Mouse (Mus musculus) lung, embryonic 14.5 days (tissue): ENCODE measurements around the gene Fgf9. TPM values are rescaled to one million over a fixed set of nuclear protein-coding genes. Genes with fewer than 3 reads are reported as not detected.

Experiments used
- ATAC-seq: fragments of 200-750 bp; cut with Nextera tagmentation; 2 replicates; pipeline ENCODE4 v1.8.0; 2017; ENCODE audit warnings: mild to moderate bottlenecking, moderate TSS enrichment, moderate library complexity; ENCODE audit not compliant: insufficient read depth
- DNase-seq: peaks from one replicate; pipeline ENCODE4 v3.0.0-alpha.2; 2015
- H3K27ac ChIP-seq: fragments of 300-500 bp; sonication (generic); 2 replicates; pipeline ENCODE4 v1.5.1; 2014; ENCODE audit warnings: low read depth, mild to moderate bottlenecking, moderate library complexity
- H3K27me3 ChIP-seq: fragments of 300-500 bp; sonication (generic); 2 replicates; pipeline ENCODE4 v1.6.1; 2014; ENCODE audit warnings: low read length, control low read depth; ENCODE audit not compliant: insufficient read depth
- H3K36me3 ChIP-seq: fragments of 300-500 bp; sonication (generic); 2 replicates; pipeline ENCODE4 v1.6.1; 2014; ENCODE audit warnings: control low read depth; ENCODE audit not compliant: insufficient read depth
- H3K4me1 ChIP-seq: fragments of 300-500 bp; sonication (generic); 2 replicates; pipeline ENCODE4 v1.6.1; 2014; ENCODE audit warnings: antibody characterized with exemption, control low read depth; ENCODE audit not compliant: insufficient read depth
- H3K4me2 ChIP-seq: fragments of 300-500 bp; sonication (generic); 2 replicates; pipeline ENCODE4 v1.6.1; 2014; ENCODE audit warnings: mild to moderate bottlenecking
- H3K4me3 ChIP-seq: fragments of 300-500 bp; sonication (generic); 2 replicates; pipeline ENCODE4 v1.5.1; 2014; ENCODE audit warnings: low read depth, low read length
- H3K9ac ChIP-seq: fragments of 300-500 bp; sonication (generic); 2 replicates; pipeline ENCODE4 v1.6.1; 2014
- H3K9me3 ChIP-seq: fragments of 300-500 bp; sonication (generic); 2 replicates; pipeline ENCODE4 v1.6.1; 2016; ENCODE audit warnings: low read depth, low read length, control low read depth
- CTCF ChIP-seq: IDR thresholded peaks from 2 replicates; pipeline ENCODE4 v1.5.1; 2016; ENCODE audit warnings: antibody characterized with exemption, low read depth
- WGBS: fragments of 180-500 bp; shearing (Covaris S2); extraction: QIAGEN DNeasy Blood & Tissue Kit; methylation state at CpG from one replicate; pipeline ENCODE4 v1.1.7; 2014; 5-methylcytosine and 5-hydroxymethylcytosine counted together
- polyA plus RNA-seq: library from polyadenylated mRNA; unstranded; fragments of >200 nt; fragmentation: Nextera tagmentation; extraction: Ambion mirVana; gene quantifications from 2 replicates; pipeline ENCODE4 v1.2.1, GENCODE M21; 2014

Gene Fgf9
- 7.8 and 9.1 TPM in 2 replicates for polyA plus RNA-seq

DNA sequence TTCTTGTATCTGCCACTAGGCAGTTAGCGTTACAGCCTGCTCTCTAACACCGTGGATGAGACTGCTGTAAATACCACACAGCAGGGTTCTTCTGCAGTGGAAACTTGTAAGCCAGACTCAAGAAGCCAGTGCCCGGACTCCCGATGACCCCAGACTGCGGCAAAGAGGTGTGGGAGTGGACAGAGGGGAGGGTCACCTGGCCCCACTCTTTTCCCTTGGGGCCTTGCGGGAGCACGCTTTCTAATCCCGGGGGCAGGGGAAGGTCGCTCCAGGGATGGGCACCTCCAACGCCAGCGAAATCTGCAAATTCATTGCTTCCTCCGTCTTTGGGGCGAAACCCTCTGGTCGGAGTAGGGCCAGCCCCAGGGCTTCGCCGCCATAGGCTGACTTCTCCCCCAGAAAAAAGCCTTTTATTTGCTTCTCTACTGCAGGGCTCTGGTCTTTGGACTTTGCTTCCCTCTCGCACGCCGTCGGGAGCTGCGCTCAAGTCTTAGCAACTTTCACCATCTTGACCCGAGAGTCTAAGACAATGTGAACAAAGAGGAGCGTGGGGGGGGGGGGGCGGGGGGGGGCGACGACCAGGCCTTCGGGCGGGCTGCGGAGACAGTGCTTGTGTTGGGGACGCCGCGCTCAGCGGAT lies at the start of gene Fgf9:
TSS of gene Fgf9 (plus strand) at position 67 of the 639 bp plus-strand sequence.
- H3K4me3 ChIP-seq: peak within 1 kb of the TSS; percentile 53
- no peaks in the 10 kb centered on the region for H3K4me1 ChIP-seq
- peak within 1 kb of the TSS; percentile 55 for H3K9ac ChIP-seq
- no peak within 1 kb of the TSS for H3K27ac ChIP-seq
- H3K9me3 ChIP-seq: no peaks in the 10 kb centered on the region
- H3K36me3 ChIP-seq: no peaks in the 10 kb centered on the region
- ATAC-seq (peak; percentile 30; the same call in 1 of the 2 replicates), DNase-seq (peak; percentile 35)
- no peak for TF ChIP-seq CTCF
- peak within 1 kb of the TSS; percentile 93 for H3K4me2 ChIP-seq
- WGBS: under 1% methylated on average over 33 of the region's 33 CpGs
- H3K27me3 ChIP-seq: peaks cover 73% of the 10 kb centered on the region

DNA sequence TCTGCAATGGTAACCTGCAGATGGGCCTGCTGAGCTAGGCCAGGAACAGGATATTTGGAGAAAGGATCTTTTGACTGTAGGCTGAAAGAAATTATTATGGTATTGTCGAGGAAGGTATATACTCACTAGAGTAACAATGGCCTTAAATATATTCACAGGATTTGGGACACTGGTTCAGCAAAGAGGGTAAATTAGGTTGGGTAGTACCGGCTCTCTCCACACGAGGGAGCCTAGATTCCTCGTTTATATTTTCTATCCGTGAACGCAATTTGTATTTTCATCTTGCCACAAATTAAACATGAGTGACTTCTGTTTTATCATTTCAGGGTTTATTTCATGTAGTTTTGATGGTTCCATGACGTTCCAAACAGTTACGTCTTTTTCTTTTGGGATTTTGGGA lies 35.8 kb upstream of the Fgf9 start:
- no peak overlapping the region for H3K27ac ChIP-seq
- H3K4me3 ChIP-seq: no peak overlapping the region
- H3K27me3 ChIP-seq: no peaks in the 10 kb centered on the region
- H3K9ac ChIP-seq: no peak overlapping the region
- no peak overlapping the region for H3K4me2 ChIP-seq
- peak; percentile 82 for TF ChIP-seq CTCF
- ATAC-seq: no peak
- H3K9me3 ChIP-seq: no peaks in the 10 kb centered on the region
- 8% methylated on average over 8 of the region's 8 CpGs for WGBS
- peak; percentile 87 for DNase-seq
- no peaks in the 10 kb centered on the region for H3K4me1 ChIP-seq
- H3K36me3 ChIP-seq: no peaks in the 10 kb centered on the region

DNA sequence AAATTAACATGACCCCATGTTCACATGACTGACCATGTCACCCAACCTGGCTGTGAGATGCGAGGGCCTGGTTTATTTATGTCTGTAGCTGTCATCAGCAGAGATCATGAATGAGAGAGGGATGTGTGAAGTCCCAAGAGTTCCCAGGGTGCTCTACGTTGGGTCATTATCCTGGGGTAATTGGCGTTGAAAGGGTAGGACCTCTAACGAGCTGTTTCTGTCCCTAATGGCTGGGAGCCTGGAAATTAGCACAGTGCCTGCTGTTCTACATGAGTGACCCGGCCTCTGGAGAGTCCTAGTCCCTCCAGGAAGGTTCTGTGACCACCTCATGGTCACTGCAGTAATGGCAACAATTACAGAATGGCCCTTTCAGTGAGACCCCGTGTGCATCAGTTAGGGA lies 34.2 kb upstream of the Fgf9 start:
- Histone ChIP-seq H3K4me1 (no peaks in the 10 kb centered on the region), H3K36me3 (no peaks in the 10 kb centered on the region), H3K4me2 (no peak overlapping the region), H3K27ac (no peak overlapping the region), H3K9me3 (no peaks in the 10 kb centered on the region), H3K27me3 (no peaks in the 10 kb centered on the region), H3K9ac (no peak overlapping the region), H3K4me3 (no peak overlapping the region)
- no peak for TF ChIP-seq CTCF
- DNase-seq (no peak), ATAC-seq (no peak)
- WGBS: 50% methylated on average over 6 of the region's 6 CpGs

DNA sequence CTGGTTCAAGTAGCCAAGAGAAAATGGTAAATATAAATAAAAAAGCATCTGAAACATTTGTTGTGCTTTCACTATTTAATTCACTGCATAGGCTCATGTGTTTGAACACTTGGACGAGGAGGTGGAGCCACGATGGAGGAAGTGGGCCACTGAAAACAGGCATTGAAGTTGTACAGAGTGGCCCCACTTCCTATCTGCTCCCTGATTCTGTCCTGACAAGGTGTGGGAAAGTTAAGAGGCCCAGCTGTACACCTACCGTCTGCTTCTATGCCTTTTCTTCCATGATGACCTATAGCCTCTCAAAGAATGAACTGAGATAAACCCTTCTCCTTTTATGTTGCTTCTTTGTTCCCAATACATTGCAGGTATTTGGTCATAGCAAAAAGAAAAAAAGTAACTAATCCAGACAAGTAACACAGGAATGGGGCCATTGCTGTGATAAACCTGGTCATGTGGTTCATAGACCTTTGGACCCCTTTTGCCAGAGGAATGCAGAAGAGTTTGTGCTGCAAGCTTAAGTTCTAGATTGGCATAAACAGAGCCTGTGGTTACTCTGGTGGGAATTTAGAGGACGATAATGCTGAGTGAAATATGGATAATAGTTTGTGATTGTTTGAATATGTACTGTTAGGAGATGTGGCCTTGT lies 23.6 kb upstream of the Fgf9 start:
- H3K27ac ChIP-seq: no peak overlapping the region
- no peaks in the 10 kb centered on the region for H3K27me3 ChIP-seq
- H3K4me3 ChIP-seq: no peak overlapping the region
- H3K9ac ChIP-seq: no peak overlapping the region
- H3K36me3 ChIP-seq: no peaks in the 10 kb centered on the region
- no peaks in the 10 kb centered on the region for H3K4me1 ChIP-seq
- DNase-seq (no peak), ATAC-seq (no peak)
- no peak overlapping the region for H3K4me2 ChIP-seq
- no peak for TF ChIP-seq CTCF
- 59% methylated on average over 4 of the region's 4 CpGs for WGBS
- no peaks in the 10 kb centered on the region for H3K9me3 ChIP-seq

DNA sequence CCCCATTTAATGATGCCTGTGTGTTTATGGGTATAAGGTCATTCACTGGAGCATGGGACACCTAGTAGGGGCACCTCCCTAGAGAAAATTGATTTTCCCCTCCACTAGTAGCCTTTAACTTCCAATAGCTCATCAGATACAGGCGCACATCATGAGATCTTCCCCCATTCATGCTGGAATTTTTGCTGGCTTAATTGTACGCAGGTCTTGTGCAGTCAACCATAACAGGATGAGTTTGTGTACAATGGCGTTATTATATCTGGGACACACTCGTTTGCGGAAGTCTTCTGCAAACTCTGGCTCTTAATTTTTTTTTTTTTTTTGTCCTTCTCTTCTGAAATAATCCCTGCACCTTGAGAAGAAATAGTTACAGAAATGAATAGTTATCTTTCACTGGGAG lies 19.7 kb upstream of the Fgf9 start:
- Histone ChIP-seq H3K4me3 (no peak overlapping the region), H3K27me3 (no peaks in the 10 kb centered on the region), H3K36me3 (no peaks in the 10 kb centered on the region), H3K9me3 (no peaks in the 10 kb centered on the region), H3K4me1 (no peaks in the 10 kb centered on the region), H3K4me2 (no peak overlapping the region), H3K27ac (no peak overlapping the region), H3K9ac (no peak overlapping the region)
- DNase-seq (no peak), ATAC-seq (no peak)
- no peak for TF ChIP-seq CTCF
- 91% methylated on average over 5 of the region's 5 CpGs for WGBS

DNA sequence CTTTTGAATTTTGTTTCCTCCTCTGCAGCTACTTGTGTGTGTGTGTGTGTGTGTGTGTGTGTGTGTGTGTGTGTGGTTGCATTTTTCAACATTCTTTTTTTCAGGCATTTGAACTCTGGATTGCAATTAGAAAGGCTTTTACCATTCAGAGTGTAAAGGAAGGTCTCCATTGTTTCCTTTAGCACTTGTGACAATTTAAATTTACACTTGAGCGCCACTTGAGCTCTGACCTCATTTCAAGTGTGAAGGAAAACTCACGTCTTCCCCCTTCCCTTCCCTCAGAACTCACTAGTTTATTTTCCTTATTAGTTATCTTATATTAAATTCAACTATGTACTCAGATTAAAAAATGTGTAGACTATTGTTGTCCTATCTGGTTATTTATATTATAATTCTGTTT lies 2.8 kb upstream of the Fgf9 start:
- Histone ChIP-seq H3K27ac (no peak overlapping the region), H3K4me3 (no peak overlapping the region), H3K9ac (no peak overlapping the region), H3K36me3 (no peaks in the 10 kb centered on the region), H3K9me3 (no peaks in the 10 kb centered on the region), H3K27me3 (peaks cover 52% of the 10 kb centered on the region), H3K4me2 (no peak overlapping the region), H3K4me1 (no peaks in the 10 kb centered on the region)
- WGBS: 27% methylated on average over 2 of the region's 2 CpGs
- TF ChIP-seq CTCF: no peak
- DNase-seq (peak; percentile 57), ATAC-seq (no peak)

DNA sequence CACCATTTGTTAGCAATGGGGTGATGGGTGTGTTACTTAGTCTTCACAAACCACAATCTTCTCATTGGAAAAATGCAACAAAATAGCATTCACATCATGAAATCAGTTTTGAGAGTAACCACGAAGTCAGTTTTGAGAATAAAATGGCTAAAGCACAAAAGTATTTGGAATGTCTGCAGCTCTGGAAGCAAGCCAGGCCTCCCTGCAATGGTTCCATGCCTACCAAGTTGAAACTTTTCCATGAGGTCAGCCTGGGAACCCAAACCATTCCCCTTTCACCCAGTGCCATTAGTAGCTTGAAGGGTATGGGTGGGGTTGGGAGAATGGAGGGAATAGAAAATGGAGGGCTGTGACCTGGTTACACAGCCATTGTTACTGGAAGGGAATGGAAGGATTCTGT lies 1.7 kb upstream of the Fgf9 start:
- Histone ChIP-seq H3K4me2 (no peak overlapping the region), H3K9ac (no peak overlapping the region), H3K9me3 (no peaks in the 10 kb centered on the region), H3K4me3 (no peak overlapping the region), H3K27ac (no peak overlapping the region), H3K36me3 (no peaks in the 10 kb centered on the region), H3K4me1 (no peaks in the 10 kb centered on the region), H3K27me3 (peaks cover 63% of the 10 kb centered on the region)
- DNase-seq (peak; percentile 14), ATAC-seq (no peak)
- WGBS: 54% methylated on average over 1 of the region's 1 CpGs
- TF ChIP-seq CTCF: no peak
